Mouse (Mus musculus): ENCODE measurements around the gene Rcan2.

The Rcan2 gene

DNA sequence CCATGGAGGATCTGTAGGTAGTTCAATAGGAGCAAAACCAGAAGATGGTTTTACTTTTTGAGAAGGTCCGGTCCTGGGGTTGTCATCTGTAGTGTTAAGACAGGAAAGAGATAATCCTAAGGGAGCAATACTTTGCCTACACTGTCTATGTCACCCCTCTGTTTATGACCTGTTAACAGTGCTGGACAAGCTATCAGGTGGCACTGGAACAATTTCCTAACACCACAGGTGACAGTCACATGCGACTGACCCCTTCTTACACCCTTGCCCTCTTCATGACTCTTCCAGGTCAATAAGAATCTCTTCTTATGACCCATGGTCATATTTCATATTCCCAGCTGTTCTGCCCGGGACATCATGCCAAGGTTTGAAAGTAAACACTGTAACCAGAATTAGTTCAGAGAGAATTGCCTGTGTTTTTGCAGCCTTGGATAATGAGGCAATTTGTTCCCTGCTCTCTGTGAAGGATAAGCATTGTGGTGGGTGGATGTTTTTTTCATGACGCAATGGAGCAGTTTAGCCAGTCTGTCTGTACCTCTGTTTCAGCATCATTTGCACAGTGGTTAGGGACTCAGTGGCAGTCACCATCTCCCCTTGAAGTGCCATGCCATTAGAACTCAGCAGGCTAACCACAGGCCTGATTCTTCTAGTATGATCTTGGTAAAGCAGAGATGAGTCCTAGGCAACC is 98.4 kb downstream of the Rcan2 start:
- in situ Hi-C loops (cut with MboI; ENCODE audit: low pct_unique_long_range_greater_than_20kb in 1 of 2, low sequenced_read_pairs in 2 of 2, unreplicated experiment in 1 of 2) = loop anchor here in 1 of 2 experiments (25.0 kb wide), 1 partner anchor 238 kb away; no protein-coding TSS in a partner anchor

DNA sequence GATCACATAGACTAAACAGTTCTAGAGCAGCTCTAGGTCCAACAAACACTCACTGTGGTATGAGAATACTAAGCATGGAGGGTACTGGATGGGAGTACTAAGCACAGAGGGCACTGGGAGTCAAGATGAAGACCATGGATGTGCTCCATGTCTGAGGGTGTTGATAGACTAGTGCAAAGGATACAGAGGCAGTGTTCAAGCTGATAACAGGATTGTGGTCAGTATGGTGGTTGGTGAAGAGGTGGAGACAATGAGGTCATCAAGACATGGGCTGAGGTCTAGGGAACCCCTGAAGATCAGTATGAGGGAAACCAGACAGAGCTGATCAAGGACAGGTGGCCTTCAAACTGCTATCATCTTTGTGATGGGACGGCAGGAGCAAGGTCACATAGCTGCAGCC is 99.0 kb downstream of the Rcan2 start:
- in situ Hi-C loops (cut with MboI; ENCODE audit: low pct_unique_long_range_greater_than_20kb in 1 of 2, low sequenced_read_pairs in 2 of 2, unreplicated experiment in 1 of 2) = no loop called here

DNA sequence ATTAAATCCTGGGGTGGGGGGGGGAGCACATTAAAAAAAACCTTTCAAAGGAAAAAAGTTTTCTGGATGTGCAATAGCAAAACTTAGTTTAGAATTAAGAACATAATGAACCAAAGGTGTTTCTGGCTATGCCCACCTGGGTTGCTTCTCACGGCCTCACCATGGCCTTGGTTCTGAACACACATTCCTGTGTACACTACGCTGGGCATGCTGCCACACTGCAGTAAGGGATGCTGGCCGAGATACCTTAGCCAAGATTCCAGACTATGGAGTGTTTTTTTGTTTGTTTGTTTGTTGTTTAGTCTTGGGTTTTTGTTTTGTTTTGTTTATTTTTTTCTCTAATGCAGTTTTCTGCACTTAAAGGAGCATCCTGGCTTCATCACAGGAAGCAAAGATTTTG is 100.3 kb downstream of the Rcan2 start:
- in situ Hi-C loops (cut with MboI; ENCODE audit: low pct_unique_long_range_greater_than_20kb in 1 of 2, low sequenced_read_pairs in 2 of 2, unreplicated experiment in 1 of 2) = no loop called here

DNA sequence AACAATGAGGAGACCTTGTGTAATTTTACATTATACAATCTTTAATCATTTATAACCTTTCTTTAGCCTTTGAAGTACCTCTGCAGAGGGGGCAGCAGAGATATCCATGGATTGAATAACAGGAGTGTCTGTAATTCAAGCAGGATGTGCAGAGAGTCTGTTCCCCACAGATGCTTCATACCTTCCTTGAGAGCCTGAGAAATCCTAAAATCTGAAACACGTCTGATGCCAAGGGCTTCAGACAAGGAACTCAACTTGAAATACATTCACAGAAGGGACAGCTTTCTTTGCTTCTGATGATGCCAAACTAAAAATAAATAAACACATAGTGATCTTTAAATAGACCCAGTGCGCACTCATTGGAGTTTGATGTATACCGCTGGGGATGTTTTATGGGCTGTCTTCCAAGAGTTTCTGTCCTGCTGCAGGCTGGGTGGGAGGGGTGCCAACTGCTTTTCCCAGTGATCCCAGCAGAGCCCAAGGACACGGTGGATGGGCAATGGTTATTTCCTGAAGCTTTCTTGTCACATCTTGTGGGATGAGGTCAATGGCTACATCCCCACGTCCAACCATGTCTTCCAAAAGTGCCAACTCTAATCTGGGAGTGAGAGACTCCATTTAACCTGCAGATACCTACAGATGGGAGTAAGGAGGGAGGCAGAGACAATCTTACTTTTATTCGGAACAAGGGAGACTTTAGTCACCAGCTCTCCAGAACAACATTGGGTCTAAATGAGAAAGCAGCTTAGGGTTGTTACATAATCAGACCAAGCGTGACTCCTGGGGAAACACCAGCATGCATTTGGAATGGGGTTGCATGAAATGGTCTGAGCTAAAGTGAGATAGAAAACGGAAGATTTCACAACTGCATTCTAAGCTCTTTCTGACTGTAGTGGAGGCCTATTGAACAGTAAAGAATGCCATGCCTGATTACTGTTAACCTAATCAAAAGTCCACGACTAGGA is 102.9 kb downstream of the Rcan2 start:
- in situ Hi-C loops (cut with MboI; ENCODE audit: low pct_unique_long_range_greater_than_20kb in 1 of 2, low sequenced_read_pairs in 2 of 2, unreplicated experiment in 1 of 2) = no loop called here

DNA sequence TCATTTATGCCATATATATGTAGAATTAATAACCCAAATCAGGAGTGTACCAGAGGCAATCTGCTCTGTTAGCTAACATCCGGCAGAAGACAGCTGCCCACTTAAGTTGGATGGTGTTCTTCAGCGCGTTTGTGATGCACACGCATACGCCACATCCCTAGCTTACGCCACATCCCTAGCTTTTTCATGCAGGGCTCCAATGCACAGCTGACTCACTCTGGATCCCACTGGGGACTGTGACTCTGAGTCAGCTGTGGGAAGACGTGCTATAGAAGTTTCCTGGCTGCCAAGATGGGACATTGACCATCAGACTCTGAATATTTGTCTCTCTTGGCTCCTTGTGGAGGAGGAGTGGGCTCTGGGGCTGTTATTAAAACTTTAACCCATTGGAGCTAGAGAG is 103.7 kb downstream of the Rcan2 start:
- in situ Hi-C loops (cut with MboI; ENCODE audit: low pct_unique_long_range_greater_than_20kb in 1 of 2, low sequenced_read_pairs in 2 of 2, unreplicated experiment in 1 of 2) = no loop called here

DNA sequence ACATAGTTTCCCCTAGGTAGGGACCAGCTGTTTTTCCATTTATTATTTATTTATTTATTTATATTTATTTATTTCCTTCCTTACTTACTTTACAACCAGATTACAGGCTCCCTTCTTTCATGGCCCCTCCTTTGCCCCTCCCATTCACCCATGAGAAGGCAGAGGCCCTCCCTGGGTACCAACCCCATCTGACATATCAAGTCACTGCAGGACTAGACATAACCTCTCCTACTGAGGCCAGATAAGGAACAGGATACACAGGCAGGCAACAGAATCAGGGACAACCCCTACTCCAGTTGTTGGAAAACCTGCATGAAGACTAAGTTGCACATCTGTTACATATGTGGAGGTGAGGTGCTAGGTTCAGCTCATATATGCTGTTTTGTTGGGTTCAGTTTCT is 105.6 kb downstream of the Rcan2 start:
- in situ Hi-C loops (cut with MboI; ENCODE audit: low pct_unique_long_range_greater_than_20kb in 1 of 2, low sequenced_read_pairs in 2 of 2, unreplicated experiment in 1 of 2) = no loop called here

DNA sequence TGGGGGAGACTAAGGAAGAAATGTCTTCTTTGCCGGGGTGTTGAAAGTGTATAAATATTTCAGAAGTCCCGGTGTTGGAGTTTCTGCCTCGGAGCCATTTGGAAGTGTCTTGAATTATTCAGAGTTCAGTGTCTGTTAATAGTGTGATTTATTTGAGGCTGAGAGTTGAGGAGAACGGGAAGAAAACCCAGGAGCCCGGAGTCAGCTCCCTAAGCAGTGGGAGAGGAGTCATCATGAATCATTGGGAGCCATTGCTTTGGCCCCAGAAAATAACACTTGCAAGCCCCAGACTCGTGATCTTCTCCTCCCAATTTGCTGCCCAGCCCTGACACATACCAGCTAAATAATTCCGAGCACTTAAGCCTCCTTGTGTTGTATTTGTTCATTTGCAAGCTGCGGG is 115.0 kb downstream of the Rcan2 start:
- in situ Hi-C loops (cut with MboI; ENCODE audit: low pct_unique_long_range_greater_than_20kb in 1 of 2, low sequenced_read_pairs in 2 of 2, unreplicated experiment in 1 of 2) = no loop called here

DNA sequence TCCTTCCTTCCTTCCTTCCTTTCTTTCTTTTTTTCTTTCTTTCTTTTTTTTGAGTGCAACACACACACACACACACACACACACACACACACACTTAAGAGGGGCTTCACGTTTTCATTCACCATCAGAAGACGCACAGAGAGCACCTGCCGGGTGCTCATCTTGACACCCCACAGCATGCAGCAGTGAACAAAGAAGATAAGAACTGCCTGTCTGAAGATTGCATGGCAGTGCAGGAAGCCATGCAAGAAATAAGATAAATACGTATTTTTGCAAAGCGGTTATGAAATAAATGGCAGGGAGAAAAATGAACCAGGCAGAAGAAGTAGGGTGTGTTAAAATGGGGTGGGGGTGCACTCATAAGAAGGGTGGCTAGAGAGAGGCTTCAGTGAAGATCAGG is 116.0 kb downstream of the Rcan2 start:
- in situ Hi-C loops (cut with MboI; ENCODE audit: low pct_unique_long_range_greater_than_20kb in 1 of 2, low sequenced_read_pairs in 2 of 2, unreplicated experiment in 1 of 2) = no loop called here

DNA sequence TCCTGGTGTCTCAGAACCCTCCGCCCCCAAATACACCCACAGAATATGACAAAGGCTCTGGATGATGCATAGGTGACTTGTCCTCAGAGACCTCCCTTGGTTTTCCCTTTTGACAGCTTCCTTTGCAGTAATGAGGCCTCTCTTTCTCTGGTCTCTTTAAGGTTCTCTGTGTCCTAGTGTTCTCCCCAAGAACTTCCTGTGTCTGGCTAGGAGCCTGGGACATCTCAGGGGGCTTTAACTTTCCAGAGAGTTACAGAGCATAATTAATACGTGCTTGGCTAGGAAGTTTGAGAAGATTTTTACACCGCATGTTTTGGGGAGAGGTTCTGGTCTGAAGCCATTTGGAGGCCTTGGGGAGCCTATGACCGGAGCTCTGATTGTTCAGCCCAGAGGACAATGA is 128.7 kb downstream of the Rcan2 start:
- in situ Hi-C loops (cut with MboI; ENCODE audit: low pct_unique_long_range_greater_than_20kb in 1 of 2, low sequenced_read_pairs in 2 of 2, unreplicated experiment in 1 of 2) = no loop called here

DNA sequence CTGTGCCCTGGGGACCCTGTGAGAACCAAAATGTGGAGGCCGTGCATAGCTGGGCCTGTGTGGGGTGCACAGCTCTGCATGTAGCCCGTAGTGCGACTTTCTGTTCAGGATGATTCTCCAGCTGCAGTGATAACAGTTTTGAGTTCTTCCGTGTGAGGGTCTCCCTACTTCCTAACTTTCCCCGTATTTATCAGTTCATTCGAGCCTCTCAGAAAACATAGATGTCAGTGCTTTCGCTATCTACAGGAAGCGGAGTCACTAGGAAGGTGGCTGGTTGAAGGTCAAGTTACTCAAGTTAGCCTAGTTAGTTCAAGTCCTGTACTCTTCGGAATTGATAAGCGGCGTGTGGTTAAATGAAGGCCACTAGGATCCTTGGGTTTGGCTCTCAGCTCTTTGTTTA is 130.6 kb downstream of the Rcan2 start:
- in situ Hi-C loops (cut with MboI; ENCODE audit: low pct_unique_long_range_greater_than_20kb in 1 of 2, low sequenced_read_pairs in 2 of 2, unreplicated experiment in 1 of 2) = no loop called here

DNA sequence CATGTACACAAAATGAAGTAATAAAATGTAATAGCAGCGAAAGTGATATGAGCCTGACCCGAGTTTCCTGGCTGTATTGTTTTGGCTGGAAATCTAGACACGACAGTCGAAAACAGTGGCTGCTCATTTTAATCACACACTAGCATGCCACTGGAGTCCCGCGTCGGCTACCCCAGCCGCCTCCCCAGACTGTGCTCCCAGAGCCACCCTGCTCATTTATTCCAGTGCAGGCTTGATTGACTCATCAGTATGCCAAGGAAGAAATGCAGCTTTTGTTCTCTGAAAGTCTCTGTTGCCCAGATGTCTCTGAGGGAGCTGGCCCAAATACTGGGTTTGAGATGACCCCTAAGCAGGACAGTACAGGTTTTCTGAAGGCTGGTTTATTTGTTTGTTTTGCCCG is 132.9 kb downstream of the Rcan2 start:
- in situ Hi-C loops (cut with MboI; ENCODE audit: low pct_unique_long_range_greater_than_20kb in 1 of 2, low sequenced_read_pairs in 2 of 2, unreplicated experiment in 1 of 2) = no loop called here

DNA sequence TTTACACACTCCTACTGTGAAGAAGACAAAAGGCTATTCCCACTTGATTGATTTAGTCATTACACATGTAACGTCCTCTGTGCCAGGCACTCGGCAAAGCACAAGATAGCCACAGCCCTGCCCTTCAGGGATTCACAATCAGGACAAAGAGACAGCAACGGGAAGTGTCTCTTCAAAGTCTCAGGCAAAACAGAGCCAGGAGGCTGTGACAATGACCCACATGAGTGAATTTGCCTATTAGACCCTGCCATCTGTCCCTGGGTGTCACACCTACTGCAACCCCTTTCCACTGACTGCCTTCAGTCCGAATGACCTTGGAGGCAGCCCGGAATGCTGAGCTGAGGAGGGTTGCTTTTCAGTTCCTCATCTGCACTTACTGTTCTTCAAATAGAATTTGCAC is 151.1 kb downstream of the Rcan2 start:
- in situ Hi-C loops (cut with MboI; ENCODE audit: low pct_unique_long_range_greater_than_20kb in 1 of 2, low sequenced_read_pairs in 2 of 2, unreplicated experiment in 1 of 2) = no loop called here

DNA sequence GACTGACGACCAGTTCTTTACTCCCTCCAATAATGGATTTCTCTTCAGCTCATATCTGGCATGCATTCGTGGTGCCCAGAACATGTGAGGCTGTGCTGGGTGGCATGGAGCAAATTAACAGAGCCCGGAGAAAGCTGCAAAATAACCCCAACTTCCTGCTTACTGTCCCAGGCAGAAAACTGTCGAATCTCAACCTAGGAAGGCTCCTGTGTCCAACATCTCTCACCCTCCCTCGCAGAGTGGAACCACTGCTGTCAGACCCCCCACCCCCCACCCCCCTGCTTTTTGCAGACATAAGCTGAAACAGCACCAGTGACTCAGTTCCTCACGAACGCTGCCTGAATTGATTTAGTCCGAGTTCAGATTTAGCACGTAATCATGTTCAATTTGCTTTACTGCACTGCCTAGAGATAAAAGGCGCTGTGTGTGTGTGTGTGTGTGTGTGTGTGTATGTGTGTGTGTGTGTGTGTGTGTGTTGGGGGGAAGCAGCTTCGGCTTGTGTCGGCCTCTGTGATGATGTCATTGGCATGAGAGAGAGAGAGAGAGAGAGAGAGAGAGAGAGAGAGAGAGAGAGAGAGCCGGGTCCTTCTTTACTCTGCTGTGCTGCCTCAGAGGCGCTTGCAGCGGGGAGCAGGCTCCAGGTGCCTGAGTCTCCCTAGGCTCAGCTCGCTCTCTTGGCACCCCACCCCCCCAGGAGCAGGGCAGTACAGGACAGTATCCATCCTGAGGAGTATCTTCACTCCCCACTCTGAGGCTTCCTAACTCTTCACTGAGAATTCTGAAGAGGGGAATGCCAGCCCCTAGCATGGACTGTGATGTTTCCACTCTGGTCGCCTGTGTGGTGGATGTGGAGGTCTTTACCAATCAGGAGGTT is 151.7 kb downstream of the Rcan2 start:
- in situ Hi-C loops (cut with MboI; ENCODE audit: low pct_unique_long_range_greater_than_20kb in 1 of 2, low sequenced_read_pairs in 2 of 2, unreplicated experiment in 1 of 2) = no loop called here

DNA sequence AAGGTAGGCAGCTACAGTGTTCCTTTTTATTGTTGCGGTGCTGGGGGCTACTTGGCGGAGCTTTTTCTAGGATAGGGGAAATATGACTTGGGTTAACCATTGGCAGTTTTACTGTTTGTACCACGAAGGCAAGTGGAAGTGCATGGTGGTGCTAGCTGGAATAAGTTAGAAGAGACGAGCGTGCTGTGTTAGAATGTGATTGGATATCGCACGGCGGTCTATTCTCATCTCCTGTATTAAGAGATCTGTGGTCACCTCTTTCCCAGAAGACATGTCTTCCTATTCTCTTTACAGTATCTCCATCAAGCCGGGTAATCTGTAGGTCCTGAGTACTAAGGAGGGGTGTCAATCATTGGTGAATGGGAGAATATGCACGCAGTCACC is 152.4 kb downstream of the Rcan2 start:
- in situ Hi-C loops (cut with MboI; ENCODE audit: low pct_unique_long_range_greater_than_20kb in 1 of 2, low sequenced_read_pairs in 2 of 2, unreplicated experiment in 1 of 2) = no loop called here

DNA sequence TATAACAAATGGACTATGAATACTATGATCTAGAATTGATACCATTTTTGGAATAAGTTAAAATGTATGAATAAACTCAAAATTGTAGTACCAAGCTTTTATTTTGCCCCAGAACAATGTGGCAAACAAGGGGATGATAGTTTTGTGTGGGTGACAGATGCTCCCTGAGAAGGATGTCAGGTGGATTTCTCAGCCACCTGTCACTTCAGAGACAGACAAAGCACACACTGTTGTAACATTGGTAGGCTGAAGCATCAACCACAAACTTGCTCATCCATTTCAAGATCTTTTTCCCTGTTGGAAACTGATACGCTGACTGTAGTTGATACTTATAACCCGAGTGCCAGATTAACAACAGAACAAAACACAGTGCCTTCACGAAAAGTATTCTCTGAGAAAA is 158.6 kb downstream of the Rcan2 start:
- in situ Hi-C loops (cut with MboI; ENCODE audit: low pct_unique_long_range_greater_than_20kb in 1 of 2, low sequenced_read_pairs in 2 of 2, unreplicated experiment in 1 of 2) = no loop called here

DNA sequence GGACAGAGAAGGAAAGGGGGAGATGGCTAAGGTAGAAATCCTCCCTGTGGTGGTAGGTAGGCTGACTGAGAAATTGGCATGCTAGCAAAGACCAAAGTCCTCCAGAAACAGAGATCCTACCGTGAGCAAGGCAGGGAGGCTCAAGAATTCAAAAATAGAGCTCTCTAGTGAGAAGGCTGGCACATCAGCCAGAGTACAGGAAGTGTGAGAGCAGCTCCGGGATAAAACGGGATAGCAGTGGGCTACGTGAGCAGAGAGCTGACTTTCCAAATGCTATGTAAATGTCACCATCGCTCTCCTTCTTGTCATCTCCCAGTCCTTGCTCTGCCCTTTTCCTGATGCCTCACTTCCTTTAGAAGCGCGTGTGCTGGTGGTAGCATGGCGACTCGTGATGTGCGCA is 168.8 kb downstream of the Rcan2 start:
- in situ Hi-C loops (cut with MboI; ENCODE audit: low pct_unique_long_range_greater_than_20kb in 1 of 2, low sequenced_read_pairs in 2 of 2, unreplicated experiment in 1 of 2) = no loop called here

DNA sequence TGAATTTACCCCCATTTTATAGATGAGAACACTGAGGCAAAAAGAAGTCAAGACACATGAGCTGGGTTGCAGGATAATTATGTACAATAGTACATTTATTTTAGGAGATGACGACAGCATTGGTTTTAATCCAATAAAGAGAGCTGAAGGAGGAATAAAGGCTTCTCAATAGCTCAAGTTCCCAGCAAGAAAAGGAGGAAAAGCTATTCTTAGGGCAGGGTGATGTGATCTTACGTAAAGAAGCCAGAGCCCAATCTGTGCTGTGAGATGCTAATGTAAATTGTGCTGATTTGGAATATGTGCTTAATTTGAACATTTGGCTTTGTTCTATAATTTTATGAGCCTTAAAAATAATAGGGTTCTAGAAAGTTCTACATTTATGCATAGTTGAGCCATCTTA is 176.4 kb downstream of the Rcan2 start:
- in situ Hi-C loops (cut with MboI; ENCODE audit: low pct_unique_long_range_greater_than_20kb in 1 of 2, low sequenced_read_pairs in 2 of 2, unreplicated experiment in 1 of 2) = no loop called here

DNA sequence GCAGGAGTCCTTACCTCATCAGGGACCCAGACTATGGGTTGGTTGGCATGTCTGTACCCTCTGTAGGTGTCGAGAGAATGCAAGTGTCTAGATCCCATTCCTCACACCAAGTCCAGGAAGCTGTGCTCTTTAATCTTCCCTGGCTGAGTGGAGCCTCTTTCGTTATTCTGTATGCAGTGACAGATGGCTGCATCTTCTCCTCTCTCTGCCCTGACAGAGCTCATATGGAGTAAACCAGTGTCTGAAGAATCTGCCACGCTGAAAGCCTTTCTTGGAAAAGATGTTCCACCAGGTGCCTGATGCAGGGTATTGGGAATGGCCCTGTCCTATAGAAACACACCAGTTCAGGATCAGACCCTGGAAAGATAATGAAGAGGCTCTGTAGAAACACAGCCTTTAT is 178.8 kb downstream of the Rcan2 start:
- in situ Hi-C loops (cut with MboI; ENCODE audit: low pct_unique_long_range_greater_than_20kb in 1 of 2, low sequenced_read_pairs in 2 of 2, unreplicated experiment in 1 of 2) = no loop called here

DNA sequence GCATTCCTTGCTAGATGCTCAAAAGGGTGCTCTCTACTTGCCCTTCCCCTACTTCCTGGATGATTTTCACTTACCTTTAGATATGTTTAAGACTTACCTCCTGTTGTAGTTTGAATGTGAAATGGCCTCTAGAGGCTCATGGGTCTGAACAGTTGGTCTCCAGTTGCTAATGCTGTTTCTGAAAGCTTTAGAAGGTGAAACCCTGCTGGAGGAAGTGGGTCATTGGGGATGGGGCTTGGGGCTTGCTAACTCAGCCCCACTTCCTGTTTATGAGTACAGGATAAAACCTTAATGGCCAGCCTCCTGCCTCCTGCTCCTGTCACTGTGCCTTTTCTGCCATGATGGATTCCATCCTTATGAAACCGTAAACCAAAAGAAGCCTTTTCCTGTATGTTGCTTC is 181.4 kb downstream of the Rcan2 start:
- in situ Hi-C loops (cut with MboI; ENCODE audit: low pct_unique_long_range_greater_than_20kb in 1 of 2, low sequenced_read_pairs in 2 of 2, unreplicated experiment in 1 of 2) = no loop called here

All from mouse embryonic stem cell (cell line).